Mouse (Mus musculus): ENCODE data around the gene Klk10.

Gene Klk10

DNA sequence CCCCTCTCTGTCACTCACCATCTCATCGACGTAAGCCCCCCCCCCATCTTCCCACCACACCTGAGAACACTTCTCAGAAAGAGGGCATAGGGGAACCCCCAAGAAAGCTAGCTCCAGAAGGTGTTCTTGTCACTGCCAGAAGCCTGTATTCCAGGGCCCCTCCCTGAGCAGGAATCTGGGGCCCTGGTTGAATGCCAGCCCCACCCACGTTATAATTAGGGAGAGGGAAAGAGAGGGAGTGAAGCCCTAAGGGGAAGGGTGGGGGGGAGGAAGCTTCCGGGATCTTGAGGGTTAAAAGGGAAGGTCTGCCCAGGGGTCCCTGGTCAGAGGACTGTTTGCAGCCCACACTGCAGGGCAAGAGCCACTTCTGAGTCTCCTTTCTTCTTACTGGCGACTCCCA is at the start of gene Klk10:
TSS of gene Klk10 (plus strand) at position 290 of the 400 bp plus-strand sequence.
- CTCF ChIA-PET, result no interaction called here

DNA sequence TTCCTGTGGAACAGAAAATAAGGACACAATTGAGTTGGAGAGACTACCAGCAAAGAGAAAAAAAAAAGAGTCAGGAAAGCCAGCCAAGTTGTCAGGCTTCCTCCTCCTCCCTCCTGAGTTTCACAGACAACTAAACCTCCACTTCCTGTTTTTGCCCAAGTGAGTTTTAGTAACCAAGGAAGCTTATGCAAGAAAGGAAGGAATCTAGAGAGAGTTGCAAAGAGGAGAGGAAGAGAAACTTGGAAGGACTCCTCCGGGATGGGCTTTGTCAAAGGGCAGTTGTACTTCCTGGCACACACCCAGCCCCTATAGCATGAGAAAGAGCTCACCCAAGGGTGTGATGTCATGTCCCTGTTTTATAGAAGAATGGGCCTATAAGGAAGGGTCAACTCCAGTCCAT is 33.0 kb upstream of the Klk10 start:
- CTCF ChIA-PET, result no interaction called here

DNA sequence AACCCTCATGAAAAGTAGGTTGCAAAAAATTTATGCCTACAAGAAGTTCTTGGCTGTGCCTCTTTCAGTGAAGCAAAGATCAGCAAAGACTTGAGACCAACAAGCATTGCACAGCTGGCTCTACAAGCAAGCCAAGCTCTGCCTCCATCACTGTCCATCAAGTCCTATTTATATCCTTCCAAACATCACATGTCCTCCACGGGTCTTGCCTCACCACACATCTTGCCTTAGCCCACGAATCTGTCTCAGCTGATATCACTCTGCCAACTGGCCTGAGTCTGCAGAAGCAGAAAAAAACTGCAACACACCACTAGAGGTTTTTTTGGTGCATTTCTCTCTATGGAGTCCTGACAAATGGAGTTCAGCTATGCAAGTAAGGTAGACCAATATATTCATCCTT is 28.0 kb upstream of the Klk10 start:
- CTCF ChIA-PET, result no interaction called here

DNA sequence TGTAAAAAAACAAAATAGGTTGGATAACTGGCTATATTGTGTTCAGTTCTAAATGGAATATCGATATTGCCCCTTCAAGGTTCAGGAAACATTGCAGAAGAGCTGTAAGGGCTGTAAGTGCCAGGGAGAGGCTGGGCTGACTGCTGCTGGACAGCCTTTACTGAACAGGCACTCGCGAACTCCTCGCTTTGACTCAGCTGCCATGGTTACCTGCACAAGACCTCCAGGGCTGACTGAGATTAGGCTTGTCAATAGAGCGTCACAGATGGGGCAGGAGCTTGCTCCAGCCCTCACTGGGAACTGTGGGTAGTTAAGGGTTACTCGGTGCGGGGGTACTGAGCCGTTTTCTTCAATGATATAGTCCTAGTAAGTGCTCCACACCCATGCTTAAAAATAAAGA is 14.4 kb upstream of the Klk10 start:
- CTCF ChIA-PET, result no interaction called here

DNA sequence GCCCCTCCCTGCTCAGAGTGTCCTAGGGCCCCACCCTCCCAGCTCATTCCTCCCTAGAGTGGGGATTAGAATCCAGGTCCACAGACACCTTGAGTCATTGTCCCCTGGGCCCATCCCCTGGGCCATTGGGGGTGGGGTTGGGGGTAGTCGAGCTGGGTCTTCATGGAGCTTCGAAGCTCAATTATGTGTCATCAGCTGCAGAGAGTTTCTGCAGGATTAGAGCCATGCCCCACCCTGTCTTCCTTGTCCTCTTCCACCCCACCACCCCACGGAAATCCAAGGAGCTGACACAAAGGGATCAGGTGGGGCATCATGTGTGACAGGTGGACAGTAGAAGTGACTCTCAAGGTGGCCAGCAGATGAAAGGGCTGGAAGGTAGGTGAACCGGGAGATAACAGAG is 12.2 kb upstream of the Klk10 start, which contains the start of gene Klk12:
TSS of gene Klk12 (plus strand) at position 301 of the 400 bp plus-strand sequence.
- CTCF ChIA-PET, result no interaction called here

DNA sequence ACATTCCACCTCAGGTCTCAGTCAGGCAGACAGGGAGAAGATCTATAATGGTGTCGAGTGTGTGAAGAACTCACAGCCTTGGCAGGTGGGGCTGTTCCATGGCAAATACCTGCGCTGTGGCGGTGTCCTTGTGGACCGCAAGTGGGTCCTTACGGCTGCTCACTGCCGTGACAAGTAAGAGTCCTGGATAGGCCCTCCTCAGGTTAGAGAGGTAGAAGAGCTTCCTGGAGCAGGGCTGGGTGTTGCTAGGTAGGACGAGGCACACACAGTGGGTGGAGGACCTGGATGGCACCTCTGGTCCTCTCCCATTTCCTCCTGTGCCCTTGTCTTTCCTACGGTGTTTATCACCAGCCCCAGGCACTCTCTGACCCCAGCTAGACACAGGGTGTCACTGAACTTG is 11.2 kb upstream of the Klk10 start:
- CTCF ChIA-PET, result no interaction called here

DNA sequence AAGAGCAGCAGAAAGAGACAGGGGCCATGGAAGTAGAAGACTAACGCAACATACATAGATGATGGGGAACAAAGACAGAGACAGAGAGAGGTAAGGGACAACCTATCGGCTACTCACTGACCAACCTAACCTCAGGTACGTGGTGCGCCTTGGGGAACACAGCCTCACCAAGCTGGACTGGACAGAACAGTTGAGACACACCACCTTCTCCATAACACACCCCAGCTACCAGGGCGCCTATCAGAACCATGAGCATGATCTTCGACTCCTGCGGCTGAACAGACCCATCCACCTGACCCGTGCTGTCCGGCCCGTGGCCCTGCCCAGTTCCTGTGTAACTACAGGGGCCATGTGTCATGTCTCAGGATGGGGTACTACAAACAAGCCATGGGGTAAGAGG is 10.1 kb upstream of the Klk10 start:
- CTCF ChIA-PET, result no interaction called here

DNA sequence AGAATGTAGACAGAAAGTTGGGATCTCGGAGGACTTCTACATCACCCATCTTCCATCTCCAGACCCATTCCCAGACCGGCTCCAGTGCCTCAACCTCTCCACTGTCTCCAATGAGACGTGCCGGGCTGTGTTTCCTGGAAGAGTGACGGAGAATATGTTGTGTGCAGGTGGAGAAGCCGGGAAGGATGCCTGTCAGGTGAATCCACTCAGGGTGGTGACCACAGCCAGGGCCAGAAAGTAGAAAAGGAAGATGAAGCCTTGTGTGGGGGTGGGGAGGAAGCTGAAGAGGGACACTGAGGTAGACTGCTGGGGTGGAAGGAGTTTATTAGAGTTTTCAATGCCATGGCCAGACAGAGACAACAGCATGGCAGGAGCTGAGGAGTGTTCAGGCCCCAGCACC is 8.9 kb upstream of the Klk10 start:
- CTCF ChIA-PET, result no interaction called here

DNA sequence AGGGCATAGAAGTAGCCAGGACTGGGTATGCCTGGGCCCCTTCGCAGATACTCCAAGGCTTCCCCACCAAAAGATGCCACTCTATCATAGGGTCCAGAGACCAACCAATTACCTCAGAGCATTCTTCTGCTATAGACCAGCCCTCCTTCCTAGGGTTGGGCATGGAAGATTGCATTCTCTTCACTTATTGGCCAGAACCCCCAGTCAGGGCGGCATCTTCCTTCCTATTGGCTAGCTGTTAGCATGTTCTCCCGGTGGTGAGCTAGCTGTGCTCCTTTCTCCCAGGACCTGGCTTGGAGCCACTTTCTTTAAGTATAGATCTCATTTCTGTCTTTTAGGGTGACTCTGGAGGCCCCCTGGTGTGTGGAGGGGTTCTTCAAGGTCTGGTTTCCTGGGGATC is 7.9 kb upstream of the Klk10 start:
- CTCF ChIA-PET, result no interaction called here

DNA sequence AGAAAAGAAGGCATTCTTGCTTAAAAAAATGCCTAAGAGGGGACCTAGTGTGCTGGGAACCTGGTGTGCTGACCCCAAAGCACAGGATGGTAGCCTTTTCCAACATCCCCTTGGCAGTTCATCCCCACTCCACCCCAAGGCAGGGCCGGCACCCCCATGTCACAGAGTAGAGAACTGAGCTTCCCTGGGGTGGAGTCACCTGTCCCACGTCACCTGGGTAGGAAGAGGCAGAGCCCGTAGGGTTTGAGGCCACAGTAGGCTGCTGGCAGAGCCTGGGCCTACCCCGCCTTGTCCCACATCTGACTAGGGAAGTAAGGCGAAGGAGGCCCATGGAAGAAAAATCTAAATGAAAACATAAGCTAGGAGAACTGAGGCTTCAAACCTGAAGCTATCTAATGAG is 6.5 kb upstream of the Klk10 start, which contains the start of gene Klk11:
TSS of gene Klk11 (plus strand) at position 241 of the 400 bp plus-strand sequence.
- CTCF ChIA-PET, result no interaction called here

DNA sequence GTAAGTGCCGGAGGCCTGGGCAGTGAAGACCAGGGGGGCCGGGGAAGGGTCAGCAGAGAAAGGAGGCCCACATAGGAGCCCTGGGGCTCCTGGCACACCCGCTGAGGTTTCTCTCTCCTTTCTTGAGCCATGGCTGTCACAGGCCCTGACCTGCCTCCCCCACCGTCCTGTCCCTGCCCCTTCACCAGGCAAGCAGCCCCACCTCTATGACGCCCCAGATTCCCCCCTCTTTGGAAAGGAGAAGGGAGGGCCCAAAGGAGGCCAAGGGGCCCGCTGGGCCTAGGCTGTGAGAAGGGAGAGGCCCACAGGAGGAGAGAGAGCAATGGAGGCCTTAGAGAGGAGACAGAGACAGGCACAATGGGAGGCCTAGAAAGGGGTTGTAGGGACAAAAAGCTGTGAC is 6.0 kb upstream of the Klk10 start:
- CTCF ChIA-PET, result no interaction called here

DNA sequence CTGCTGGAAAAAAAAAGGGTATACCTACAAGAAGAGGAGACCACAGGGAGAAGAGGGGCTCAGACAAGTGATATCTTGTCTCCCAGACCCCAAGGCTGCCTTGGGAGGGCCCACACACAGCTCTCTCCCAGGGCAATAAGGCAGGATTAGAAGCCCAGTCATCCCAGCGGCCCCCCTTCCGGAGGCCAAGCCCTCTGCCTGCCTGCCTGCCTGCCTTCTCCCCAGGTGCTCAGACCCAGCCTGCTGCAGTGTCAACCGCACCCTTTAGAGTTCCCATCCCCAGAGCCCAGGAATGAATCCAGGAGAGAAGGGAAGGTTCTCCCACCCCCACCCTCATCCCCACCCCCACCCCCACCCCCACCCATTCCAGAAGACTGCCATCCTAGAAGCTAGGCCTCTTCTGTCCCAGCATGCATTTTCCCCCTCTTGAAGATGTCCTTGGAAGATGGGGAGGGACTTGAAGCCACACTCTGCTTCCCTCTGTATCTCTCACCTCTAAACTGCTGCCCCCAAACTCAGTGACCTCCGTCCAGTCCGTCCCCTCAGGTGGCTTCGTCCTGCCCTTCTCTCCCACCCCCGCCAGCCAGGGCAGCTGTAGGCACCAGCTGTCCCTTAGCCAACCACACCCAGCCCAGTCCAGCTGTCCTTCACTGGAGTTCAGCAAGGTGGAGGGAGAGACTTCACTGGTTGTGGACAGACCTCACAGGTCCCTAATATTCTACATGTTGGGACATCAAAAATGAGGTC is 5.4 kb upstream of the Klk10 start:
- CTCF ChIA-PET, result no interaction called here

DNA sequence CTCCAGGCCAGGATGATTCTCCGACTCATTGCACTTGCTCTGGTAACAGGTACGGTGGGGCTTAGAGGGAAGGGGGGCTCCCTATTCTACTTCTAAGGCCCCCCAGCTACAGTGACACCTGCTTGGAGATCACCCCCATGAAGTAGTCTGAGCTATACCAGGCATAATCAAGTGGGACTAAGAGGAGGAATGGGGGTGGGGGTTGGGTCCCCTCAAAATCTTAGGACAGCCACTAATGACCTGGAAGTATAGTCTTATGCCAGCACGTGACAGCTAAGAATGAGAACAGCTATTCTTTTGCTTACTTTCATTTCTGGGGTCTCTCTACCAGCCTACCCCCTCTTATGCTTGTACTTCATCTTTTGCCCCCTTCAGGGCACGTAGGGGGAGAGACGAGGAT is 4.3 kb upstream of the Klk10 start:
- CTCF ChIA-PET, result no interaction called here

DNA sequence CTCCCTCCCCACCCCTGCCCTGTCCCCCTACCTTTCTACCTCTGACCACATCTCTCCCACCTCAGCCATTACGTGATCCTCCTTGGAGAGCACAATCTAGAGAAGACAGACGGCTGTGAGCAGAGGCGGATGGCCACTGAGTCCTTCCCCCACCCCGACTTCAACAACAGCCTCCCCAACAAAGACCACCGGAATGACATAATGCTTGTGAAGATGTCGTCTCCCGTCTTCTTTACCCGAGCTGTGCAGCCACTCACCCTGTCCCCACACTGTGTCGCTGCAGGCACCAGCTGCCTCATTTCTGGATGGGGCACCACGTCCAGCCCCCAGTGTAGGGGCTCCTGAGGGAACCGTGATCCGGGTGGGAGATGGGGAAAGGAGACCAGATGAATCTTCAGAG is 3.4 kb upstream of the Klk10 start:
- CTCF ChIA-PET, result no interaction called here

DNA sequence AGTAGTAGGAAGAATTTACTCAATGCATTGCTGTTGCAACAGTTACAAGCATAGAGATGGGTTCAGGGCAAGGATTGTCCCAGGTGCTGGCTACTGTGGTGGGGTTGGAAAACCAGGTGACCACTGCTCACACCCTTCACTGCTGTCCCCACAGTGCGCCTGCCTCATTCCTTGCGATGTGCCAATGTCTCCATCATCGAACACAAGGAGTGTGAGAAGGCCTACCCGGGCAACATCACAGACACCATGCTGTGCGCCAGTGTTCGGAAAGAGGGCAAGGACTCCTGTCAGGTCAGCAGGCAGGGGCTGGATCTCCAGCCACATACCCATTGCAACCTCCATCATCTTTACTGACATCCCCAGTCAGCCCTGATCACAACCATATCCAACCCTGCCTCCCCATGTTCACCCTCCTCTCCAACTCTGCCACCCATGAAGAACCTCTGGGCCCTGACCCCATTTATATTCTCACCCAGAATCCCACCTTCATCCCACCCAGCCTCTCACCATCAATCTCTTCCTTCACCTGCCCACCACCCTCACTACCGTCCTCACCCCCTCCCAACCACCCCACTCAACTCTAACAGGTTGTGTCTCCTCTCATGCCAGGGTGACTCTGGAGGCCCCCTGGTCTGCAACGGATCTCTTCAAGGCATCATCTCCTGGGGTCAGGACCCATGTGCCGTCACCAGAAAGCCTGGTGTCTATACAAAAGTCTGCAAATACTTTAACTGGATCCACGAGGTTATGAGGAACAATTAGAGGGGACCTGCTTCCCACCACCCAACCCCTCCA is 2.5 kb upstream of the Klk10 start:
- CTCF ChIA-PET, result no interaction called here

DNA sequence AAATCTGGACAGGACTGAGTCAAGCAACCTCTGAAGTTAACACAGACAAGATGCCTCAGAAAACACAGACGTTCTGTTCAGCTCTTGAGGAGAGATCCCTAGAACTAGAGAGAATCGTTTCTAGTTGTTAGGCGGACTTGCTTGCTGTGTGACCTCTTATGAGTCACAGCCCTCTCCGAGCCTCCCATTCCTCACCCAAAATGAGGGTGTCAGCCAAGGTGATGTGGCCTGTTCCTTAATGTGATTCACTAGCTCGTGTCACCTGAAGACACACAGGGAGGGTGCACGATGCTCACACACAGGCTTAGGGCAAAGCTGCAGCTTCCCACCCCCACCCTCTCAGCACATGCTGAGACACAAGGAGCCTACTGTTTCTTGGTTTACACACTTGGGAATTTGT is 594 bp upstream of the Klk10 start:
- CTCF ChIA-PET, result no interaction called here

DNA sequence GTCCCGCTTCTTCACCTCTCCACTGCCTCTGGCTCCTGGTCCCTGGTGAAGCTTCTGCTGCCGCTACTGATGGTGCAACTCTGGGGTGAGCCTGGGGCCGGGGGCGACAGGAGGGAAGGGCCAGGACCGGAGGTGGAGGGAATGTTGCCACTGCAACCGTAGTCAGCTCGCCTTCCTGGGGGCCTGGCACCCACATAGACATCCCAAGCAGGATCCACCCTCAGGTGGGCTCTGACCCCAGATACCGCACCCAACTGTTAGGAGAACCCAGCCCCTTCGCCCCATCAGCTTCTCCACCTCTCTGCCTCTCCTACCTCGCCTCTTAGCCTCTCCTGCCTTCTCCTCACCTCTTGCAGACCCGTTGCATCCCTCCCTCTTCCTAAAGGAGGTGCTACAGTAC is 706 bp downstream of the Klk10 start:
- CTCF ChIA-PET, result interaction anchor here (0.5 kb wide), 1 partner anchor 36 kb away, joined by 7 read pairs; no protein-coding TSS in a partner anchor

DNA sequence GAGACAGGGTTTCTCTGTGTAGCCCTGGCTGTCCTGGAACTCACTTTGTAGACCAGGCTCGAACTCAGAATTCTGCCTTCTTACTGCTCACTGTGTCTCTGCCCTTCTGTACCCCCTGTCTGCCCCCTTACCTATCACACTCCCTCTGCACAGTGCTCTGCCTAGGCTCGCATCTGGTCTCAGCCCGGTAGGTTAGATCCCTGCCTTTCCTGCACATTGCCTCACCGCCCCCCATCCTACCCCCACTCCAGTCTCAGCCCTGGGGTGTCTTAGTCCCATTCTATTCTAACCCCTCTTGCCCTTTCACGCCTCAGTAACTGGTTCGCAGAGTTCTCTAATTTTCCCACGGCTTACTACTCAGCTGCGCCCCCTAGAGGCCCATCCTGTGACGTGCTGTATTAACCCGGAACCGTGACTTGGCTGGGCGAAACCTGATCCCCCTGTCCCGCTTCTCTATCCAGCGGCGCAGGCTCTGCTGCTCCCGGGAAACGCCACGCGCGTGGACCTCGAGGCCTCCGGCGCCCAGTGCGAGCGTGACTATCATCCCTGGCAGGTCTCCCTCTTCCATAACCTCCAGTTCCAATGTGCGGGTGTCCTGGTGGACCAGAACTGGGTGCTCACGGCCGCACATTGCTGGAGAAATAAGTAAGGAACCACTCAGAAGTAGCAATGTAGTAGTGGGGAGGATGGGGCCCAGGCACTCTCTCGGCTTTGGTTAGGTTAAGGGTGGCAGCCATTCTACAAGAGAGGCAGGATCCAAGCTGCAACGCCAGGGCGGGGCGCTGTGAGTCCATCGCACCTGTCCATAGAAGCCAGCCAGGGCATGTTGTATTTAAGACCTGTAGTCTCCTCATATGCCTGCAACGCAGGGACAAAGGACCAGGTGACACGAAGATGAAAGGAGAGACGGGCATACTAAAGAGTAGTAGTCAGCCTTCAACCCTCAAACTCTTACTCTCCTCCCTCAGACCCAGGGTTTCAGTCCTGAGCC is 1.7 kb downstream of the Klk10 start:
- CTCF ChIA-PET, result interaction anchor here (0.7 kb wide), 1 partner anchor 62 kb away, joined by 3 read pairs; no protein-coding TSS in a partner anchor

DNA sequence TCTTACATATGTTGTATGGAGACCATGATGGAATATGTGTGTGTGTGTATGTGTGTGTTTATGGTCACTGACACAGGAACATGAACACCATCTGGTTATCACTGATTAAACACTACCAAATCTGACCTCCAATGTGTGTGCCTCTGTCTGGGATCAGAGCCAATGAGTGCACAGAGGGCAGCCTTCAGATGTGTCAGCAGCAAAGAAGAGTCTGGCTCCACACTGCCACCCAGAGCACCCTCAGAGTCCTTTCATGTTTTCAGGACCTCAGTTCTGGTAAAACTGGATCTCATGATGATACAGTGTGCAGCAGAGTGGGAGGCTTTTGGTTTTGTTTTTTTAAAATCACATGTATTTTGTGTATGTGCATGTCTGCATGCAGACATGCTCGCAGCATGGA is 4.5 kb downstream of the Klk10 start:
- CTCF ChIA-PET, result no interaction called here

DNA sequence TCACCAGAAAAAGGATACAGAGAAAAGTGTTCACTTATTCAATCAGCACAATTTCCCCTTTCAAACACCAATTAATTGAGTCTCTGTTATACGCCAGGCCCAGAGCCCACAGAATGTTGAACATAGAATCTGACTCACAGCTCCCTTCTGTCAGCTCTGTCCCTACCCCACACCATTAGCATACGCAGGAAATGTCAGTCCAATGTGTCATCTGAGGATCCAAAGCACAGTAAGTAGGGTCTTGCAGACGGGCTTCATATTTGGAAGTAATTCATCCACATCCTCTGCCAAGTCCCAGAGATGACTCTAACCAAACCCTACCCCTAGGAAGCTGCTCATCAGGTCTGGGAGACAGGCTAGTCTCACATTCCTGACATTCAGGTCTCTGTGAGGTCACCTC is 7.3 kb downstream of the Klk10 start:
- CTCF ChIA-PET, result no interaction called here

DNA sequence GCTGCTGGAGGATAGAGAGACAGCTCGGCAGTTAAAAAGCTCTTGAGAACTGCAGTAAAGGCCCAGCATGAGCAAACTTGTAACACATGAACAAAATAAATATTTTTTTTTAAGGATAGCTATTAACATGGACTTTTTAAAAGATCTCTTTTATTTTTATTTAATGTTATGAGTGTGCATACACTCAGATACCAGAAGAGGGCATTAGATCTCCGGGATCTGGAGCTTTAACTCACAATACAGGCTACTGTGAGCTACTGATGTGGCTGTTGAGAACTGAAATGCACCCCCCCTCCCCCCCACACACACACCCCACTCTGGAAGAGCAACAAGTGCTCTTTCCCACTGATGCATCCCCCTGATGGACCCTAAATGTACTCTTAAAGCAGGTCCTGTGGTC is 8.5 kb downstream of the Klk10 start:
- CTCF ChIA-PET, result no interaction called here

DNA sequence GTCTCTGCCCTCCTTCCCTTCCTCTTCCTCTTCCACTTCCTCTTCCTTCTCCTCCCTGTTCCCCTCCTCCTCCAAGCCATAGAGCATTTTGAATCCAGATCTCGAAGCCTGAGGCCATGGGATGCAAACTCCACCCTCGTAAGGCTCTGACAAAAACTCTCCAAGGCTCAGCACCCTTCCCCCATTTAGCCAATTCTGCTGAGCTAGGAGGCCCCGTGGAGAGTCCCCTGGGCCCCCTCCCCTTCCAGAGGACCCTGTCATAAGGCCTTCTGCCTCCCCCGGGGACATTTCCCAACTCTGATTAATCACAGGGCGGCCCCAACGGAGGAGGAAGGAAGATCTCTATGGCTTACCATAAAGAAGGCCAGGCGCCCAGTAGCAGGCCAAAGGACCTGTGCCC is 10.8 kb downstream of the Klk10 start, which contains the start of gene Klk9:
TSS of gene Klk9 (plus strand) at position 301 of the 400 bp plus-strand sequence.
- CTCF ChIA-PET, result no interaction called here

All from spleen, embryonic (tissue).